Mouse (Mus musculus) fat pad, adult 2 months (tissue): Measurements from ENCODE around the gene Arsb.
"Not testable (repeated sequence)": the region's sequence is repeated elsewhere in the genome, so short reads cannot be mapped to it uniquely, and the experiment has no call there.

Experiments used
- DNase-seq: peaks from one replicate; pipeline ENCODE4 v3.0.0-alpha.2; 2011; ENCODE audit warnings: low read depth, low spot score; ENCODE audit errors: extremely low read depth

The Arsb gene

DNA sequence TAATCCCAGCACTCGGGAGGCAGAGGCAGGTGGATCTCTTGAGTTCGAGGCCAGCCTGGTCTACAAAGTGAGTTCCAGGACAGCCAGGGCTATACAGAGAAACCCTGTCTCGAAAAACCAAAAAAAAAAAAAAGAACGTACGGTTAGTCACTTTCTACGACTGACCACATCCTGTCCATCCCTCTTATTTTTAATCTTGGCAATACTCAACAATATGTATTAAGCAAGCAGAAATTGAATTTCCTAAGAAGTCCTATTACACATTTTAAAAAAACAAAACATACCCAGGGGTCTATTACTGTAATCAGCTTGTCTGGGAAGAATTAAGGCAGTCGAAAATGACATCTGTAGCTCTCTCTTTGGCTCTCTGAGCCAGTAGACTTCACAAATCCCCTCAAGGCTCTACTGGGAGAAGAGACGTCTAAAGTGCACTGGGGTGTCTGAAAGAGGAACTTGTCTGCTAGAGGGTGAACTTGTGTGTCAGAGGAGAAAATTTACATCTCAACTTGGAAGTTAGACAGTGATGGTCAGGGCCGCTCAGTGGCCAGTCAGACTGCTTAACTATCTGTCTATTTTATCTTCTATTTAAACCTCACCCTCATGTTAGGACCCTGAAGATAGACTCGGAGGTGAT, 205.6 kb downstream of the Arsb start:
- no peak for DNase-seq

DNA sequence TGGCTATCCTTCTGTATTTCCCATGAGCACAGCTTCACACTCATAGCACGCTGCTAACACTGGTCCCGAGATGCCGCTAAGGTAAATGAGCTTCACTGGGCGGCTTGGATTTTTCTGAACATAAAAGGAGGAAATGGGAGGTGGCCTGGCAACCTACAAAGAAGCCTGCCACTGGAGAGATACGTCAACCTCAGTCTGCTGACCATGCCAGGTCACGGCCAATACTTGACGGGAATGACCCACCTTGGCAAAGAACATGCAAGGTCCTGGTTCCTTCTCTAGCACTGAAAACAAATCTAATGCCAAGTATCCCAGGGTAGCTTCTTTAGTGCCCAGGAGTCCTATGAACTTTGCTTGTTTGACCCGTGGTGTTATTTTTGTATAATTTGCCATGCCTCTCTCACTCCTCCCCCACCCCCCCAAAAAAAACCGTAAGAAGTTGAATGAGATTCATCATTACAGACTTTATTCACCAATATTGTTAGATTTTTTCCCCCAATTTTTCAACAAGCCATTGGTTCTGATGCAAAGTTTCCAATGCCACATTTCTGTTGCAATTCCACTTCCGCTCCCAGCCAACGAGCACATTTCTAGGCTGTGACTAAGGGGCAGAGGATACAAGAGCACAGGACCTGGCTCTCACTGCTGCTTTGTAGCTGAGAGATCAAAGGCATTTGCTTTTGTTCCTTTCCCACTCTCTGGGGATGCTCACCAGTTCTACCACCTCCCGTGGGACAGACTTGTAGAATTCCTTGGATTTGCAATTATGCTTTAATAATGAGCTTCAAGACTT, 207.5 kb downstream of the Arsb start:
- no peak for DNase-seq

DNA sequence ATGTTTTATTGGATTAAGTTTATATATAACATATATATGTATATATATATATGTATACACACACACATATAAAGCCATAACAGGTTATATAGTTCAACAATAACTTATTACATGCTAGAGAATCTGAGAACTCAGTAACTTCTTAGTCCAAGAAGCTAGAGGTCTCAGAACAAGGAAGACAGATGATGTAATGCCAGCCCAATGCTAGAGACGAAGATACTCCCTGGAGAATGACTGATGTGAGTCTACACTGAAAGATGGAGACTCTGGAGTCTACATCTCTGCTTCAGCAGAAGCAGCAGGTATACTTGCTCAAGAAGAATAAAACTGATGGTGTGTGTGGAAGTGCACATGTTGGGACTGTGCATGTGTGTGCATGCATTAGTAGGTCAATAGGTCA, 208.3 kb downstream of the Arsb start:
- DNase-seq, result no peak

DNA sequence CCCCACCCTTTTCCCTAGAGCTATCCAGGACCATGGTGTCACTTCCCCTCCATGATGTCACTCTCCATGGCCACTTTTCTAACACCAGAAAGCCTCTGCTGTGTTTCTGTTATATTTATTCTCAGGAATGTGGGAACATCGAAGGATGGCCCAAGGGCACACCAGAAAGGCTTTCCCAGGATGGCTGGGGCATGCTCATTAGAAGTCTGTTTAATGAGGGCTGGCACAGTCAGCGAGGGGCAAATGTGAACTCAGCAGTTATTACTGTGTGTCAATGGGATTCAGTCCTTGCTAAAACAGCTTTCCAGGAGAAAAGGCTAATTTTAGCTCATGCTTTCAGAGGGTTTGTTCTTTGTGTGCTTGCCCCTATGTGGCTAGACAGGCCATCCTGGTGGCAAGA, 213.1 kb downstream of the Arsb start:
- DNase-seq, result no peak

DNA sequence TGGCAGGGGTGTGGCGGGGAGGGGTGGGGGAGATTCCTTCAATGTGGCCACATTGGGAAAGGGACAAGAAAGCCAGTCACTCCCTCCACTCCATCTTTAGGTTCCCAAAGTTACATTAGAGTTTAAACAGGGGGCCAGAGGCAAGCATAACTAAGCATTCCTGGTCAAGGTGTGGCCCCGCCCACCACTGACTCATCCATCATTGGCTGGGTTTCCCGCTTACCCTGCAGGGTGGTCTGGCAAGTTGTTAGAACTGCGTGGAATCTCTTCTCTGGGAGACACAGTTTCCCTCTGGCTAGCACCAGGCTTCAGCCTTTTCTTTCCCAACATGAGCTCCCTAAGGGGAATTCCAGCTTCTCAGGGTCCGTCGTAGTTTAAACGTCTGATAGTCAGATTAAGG, 213.8 kb downstream of the Arsb start:
- DNase-seq, result no peak

DNA sequence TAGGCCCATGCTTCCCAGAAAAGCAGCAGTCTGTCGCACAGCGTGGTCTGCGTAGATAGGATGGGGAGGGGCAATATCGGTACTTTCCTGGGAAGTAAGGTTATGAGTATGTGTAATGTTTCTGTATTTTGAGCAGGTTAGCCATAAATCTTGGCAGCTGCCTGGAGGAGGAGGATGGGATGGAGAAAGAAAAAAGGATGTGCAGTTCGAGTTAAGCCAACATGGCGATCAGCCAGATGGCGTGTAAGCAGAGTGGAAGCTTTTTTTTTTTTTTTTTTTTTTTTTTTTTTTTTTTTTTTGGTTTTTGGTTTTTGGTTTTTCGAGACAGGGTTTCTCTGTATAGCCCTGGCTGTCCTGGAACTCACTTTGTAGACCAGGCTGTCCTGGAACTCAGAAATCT, 214.3 kb downstream of the Arsb start:
- not testable (repeated sequence) for DNase-seq

DNA sequence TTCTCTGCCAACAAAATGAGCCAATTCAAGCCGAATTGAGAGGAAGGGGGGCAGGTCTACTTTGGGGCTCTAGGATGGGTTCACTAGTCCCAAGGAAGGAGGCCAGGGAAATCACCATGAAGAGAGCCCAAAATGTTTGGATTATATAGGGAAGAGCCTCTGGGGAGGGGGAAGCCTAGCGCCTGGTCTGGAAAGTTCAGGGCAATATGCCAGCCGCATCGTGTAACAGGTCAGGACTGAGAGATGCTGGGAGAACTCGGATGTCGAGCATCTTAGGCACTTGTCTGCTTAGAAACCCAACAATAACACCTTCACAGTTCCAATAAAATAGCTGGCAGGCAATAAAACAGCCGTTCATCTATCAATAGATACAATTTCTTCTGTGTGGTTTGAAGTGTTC, 216.2 kb downstream of the Arsb start:
- no peak for DNase-seq

DNA sequence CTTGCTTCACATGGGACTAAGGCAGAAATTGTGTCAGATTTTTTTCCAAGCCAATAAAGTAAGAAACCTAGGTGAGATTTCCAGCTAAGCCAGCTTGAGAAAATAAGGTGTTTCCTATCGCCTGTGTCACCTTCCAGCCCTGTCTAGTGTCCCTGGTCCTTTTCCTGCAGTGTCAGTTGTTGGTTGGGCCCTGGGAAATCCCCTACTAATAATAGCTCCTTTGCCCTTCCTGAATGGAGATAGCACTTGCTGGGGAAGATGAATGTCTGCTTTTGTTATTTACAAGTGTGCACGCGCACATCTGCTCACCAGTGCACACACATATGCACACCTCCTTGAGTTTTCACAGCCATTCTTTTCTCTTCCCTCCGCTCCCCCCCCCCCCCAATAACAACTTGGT, 217.8 kb downstream of the Arsb start:
- no peak for DNase-seq

DNA sequence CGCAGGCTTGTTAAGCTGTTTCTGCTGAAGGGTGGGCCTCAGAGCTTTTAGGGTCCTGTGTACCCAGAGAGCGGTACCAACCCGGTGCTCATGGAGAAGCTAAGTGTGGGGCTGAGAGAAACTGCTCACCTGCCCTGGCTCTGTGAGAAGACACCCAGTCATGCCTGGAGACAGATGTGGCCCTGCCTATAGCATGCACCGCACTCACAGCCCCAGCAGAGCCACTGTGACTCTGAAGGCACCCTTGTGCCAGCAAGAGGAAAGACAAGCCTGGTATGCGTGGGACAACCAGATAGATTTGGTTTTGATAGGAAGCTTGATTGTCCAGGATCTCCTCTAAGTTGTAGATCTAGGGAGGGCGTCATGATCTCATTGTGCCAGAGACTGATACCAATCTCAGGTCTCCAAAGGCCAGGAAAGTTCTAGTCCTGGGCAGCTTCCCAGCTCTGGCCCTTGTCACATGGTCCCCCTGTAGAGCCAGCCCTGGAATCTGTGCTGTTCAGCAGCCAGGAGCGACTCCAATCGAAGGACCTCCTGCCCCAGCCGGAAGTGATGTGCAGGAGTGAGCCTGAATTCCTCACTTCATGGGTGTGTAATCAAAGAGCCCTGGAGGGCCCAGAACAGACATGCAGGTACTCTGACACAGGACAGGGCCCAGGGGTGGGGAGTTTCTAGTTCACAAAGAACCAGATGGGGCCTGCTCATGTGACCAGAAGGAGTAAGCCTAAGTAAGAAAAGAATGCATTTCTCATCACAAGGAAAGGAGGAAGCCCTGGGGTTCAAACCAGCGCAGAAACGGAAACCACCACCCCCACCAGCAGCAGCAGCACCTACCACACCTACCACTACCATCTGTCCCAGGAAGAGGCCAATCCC, 218.5 kb downstream of the Arsb start:
- no peak for DNase-seq

DNA sequence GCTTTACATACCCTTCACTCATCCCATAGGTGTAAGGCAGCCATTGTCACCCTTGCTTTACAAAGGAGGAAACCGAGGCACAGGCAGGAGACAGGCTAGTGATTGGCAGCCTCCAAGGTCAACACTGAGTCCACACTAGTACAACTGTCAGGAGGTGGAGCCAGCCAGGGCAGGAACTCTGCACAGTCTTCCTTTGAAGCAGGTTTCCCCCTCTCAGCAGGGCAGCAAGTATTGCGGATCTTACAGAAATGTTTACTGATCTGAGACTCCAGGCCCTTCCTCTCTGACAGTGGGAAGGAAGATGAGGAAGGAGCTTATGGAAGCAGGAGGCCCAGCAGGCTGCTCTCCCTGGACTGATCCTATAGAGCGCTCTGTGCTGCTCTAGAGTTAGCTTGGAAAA, 219.4 kb downstream of the Arsb start:
- DNase-seq, result no peak

DNA sequence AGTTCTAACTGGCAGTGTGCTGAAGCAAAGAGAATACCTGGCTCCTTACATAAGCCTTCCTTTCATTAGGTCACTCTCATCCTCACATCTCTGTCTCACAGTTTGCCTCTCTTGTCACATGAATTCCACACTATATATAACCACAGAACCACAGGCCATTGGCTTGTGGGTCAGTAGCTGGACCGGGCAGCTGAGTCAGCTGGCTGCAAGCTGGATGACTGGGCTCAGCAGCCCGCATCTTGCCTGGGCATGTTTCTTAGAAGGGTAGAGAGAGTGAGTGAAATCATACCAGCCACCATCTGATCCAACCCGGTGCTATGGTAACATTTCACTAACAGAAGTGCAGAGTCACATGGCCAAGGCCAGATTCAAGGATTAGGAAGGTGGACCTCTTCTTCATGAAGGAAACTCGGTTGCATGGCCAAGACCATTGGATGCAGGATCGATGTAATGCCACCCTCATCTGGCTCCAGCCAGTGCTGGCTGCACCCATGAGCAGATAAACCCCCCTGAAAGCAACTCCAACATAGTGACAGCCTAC, 221.0 kb downstream of the Arsb start:
- DNase-seq, result no peak
